Mouse (Mus musculus) layer of hippocampus, adult 18-20 months (tissue): ENCODE results near the gene Grik2. TPM values are rescaled to one million over a fixed set of nuclear protein-coding genes. Genes with fewer than 3 reads are reported as not detected.
"Not testable (repeated sequence)": the region's sequence is repeated elsewhere in the genome, so short reads cannot be mapped to it uniquely, and the experiment has no call there.

Experiments
- DNase-seq, 2 experiments: peaks; one replicate each; pipeline ENCODE4 v3.0.0; 2022; ENCODE audit warnings: low spot score in 2 of 2
- total RNA-seq, 2 experiments: library from RNA; stranded (reverse); gene quantifications; 2 replicates each; pipeline ENCODE4 v1.2.3; 2021

Grik2 gene
- total RNA-seq, 2 experiments from 2014 or later, result 90.7 to 92.8 TPM

DNA sequence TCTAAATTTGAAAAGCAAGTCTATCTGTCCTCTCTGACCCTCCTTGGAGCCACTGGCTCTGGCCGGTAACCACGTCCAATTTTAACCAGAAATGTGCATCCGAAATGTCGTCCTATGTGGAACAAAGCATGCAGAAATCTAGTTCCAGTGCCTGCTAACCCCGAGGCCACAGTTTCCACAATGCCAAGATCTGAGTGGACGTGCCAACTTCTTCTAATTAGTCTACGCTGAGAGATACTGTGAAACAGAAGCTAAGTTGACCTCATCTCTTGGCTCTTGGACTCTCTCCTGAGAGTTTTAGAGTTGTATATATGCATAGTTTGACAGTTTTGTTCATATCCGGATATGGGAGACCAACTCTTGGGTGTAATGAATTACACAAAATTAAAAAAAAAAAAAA lies 84.1 kb downstream of the Grik2 start:
- no peak for DNase-seq

DNA sequence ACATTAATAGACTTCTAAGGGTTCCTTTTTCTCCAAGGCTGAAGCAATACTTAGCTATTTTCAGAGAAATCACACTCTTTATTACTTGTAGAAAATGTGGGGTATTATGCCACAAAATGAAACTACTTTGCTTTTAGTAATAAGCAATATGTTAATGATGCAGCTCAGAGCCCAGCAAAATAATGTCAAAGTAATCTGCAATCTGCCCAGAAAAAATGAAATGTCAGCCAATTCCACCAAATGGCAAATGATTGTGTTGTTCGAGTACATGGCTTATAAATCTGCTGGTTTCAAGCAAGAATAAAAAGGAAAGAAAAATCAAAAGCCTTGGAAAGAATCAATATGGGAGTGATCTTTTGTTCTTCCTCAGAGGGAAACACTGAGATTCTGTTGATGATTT lies 136.2 kb downstream of the Grik2 start:
- DNase-seq, result peak; percentile 70 to 89

DNA sequence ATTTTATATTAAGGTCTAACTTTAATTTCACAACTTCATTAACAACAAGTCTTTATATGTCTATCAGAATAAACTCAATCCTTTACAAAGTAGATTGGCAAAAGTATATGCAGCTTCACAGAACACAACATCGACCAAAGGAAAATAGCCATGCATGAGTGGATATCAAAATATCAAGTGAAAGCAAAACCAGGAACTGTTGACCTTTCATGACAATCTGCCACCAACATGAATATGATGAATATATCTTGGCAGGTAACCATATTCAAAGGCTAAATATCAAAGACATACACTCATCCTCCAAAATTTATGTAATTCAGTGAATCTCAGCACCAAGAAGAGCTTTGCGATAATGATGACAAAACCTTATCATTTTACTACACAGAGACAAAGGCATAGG lies 141.4 kb downstream of the Grik2 start:
- DNase-seq, result no peak

GRCm38 (mm10) chr10:49639901-49640300 lies 148.7 kb downstream of the Grik2 start:
- peak in 1 of 2 experiments; percentile 21 for DNase-seq

GRCm38 (mm10) chr10:49623951-49624350 lies 164.6 kb downstream of the Grik2 start:
- no peak for DNase-seq

- DNase-seq, result no peak
Measured at GRCm38 (mm10) chr10:49597652-49598051, 190.9 kb downstream of the Grik2 start.

- no peak for DNase-seq
Measured at GRCm38 (mm10) chr10:49573514-49573913, 215.1 kb downstream of the Grik2 start.

GRCm38 (mm10) chr10:49559872-49560407 lies 228.6 kb downstream of the Grik2 start:
- DNase-seq, result no peak

DNA sequence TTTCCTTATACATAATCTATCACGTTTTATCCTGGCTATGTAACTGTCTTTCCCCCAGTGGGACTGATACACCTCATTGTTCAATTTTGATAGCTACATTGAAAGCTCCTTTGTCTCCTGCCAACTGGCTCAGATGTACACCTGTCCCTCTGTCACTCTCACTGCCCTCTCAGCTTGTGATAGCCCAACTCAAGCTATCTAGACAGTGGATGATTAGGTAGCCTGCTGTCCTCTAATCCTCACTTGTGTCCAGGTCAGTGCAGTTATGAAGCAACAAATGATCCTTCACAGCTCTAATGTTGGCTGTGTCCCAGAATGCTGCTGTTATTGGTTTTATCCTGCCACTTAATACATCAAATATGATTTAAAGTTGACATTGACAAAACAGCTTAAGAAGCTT lies 246.3 kb downstream of the Grik2 start:
- DNase-seq, result no peak

- DNase-seq, result peak in 1 of 2 experiments; percentile 28
Measured at GRCm38 (mm10) chr10:49519752-49520151, 268.8 kb downstream of the Grik2 start.

DNA sequence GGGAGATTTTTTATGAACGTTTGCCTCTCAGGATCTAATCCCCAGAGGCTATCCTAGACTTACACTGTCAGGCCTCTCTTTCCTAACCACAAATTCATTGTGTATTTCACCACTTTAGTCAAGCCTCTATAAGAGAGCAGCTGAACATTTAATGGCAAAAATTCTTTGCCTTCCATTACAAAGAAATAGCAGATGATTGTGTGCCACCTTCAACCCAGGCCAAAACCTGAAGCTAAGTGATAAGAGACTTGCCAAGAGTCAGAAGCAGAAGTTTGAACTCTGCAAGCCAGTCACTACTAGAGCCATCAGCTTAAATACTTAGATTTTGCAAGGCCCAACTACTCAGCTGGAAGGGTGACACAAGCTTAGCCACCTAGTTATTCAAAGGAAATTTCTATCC lies 287.9 kb downstream of the Grik2 start:
- no peak for DNase-seq

GRCm38 (mm10) chr10:49497302-49497701 lies 291.3 kb downstream of the Grik2 start:
- DNase-seq, result no peak

- DNase-seq, result no peak
Measured at GRCm38 (mm10) chr10:49481439-49481838, 307.1 kb downstream of the Grik2 start.

GRCm38 (mm10) chr10:49480085-49480749 lies 308.3 kb downstream of the Grik2 start:
- DNase-seq, result no peak

GRCm38 (mm10) chr10:49473613-49474012 lies 315.0 kb downstream of the Grik2 start:
- peak in 1 of 2 experiments; percentile 45 for DNase-seq

DNA sequence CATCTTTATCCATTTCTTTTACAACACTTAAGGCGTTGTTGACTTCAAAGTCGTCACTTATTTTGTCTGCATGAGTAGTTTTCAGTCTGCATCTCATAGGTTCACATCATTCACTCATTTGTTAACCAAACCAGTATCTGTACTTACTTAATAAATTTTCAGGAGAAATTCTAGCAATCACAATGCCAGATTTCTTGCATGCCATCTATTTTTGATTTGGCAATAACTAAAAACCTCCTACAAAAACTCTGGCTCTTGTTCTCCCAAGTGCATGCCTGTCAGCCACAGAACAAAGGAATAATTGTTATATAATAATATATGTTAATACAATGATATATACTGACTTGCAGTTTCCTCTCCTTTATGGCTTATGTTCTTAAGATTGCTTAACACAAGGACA lies 331.8 kb downstream of the Grik2 start:
- DNase-seq, result peak in 1 of 2 experiments; percentile 57

GRCm38 (mm10) chr10:49453535-49453934 lies 335.0 kb downstream of the Grik2 start:
- no peak for DNase-seq

DNA sequence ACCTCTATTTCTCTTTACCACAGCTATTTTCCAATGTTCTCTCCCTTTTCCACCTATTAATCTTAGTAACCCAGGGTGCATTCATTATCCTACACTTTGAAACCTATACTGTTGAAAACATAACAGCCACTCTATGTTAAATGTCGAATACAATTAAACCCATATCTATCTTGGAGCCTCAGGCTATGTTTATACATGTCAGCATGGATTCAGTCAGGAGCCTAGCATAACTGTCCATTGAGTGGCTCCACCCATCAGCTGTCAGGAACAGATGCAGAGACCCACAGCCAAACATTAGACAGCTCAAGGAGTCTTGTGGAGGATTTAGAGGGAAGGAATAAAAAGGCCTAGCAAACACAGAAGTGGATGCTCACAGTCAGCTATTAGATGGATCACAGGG lies 347.2 kb downstream of the Grik2 start:
- no peak for DNase-seq

DNA sequence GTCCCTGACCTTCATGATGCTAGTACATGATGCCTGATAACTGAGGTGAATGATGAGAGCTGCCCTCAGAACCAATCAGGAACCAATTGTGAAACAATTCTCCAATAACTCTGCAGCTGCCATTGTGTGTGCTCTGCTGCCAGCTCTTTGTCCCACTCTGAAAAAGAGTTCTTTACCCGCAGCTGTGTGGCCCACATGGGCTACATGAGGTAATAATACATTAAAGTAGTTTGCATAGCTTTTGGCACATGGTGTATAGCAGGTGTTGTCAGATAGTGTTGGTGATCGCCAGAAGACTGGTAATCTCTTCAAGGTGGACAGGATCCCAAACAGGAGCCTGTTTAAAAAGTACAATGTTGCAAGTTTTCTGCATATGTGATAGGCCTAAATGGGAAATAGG lies 351.5 kb downstream of the Grik2 start:
- DNase-seq, result peak in 1 of 2 experiments; percentile 33

DNA sequence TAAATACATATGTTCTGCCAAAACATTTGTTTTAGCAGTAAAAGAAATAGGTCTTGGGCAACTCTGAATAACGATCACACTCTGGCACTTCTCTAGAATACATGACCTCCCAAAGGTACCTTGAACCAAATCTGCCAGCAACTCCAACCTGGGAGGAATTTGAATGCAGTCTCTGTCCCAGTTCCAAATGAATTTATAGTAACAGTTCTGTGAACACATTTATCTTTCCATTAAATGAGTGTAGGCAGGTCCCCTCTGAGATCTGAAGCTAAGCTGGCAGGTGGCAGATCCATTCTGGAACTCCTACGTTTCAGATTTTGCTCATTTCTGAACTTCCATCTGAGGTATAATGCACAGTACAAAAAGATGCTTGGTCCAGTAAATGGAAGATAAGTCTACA lies 352.3 kb downstream of the Grik2 start:
- peak; percentile 60 to 80 for DNase-seq

DNA sequence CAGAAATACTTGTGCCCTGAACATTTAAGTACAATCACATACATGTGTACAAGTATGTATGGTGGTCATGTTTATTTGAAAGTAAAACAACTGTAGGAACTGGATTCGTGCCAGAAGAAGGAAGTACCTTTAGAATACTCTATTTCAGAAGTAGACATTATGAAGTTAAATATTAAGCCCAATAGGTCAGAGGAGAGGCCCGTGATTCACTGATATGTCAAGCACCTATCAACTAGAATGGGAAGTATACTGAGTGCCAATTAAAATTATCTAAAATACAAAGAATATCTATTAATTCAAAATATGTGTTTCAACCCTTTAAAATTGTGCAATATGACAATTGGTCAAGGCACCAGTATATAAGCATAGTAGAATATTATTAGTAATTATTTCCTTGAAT lies 355.7 kb downstream of the Grik2 start:
- no peak for DNase-seq

DNA sequence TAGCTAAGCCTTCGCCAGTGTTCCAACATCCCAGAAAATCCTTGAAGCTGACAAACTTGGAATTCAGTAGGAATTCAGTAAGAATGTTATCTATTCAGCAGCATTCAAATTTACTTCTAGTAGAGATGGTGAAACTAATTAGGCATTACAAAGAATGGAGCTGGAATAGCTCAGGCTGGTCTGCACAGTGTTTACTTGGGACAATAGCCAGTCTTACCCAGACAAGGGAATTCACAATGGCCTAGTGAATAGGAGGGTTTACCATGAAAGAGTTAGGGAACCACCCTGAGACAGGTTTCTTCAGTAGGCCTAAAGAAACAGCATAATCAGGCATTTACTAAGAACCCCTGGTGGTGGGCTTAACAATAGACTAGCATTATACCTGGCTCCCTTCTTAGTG lies 371.4 kb downstream of the Grik2 start:
- DNase-seq, result not testable (repeated sequence)

GRCm38 (mm10) chr10:49382996-49383395 lies 405.6 kb downstream of the Grik2 start:
- DNase-seq, result no peak
